Mouse (Mus musculus): ENCODE results near the gene Crim1.

DNA sequence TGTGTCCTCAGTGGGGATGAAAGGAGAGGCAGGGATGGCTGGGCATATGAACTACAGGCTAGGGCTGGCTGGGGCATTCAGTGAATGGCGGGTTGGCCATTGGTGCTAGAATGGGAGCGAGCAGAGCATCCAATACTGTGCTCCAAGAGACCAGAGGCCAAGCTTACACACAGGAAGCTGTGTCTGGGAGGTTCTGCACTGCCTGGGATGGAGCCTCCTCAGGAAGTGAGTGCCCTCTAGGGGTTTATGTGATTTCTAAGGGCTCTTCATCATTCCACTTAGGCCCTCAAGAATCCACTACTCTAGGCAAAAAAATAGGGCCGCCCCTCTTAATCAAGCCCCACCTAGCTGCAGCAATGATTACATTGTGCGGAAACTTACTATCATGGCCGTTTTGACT lies 98.1 kb downstream of the Crim1 start:
- TF ChIP-seq CTCF (IDR thresholded peaks at IDR 0.05; ENCODE audit: low read depth, low read length) = no peak
- no peak for TF ChIP-seq POLR2A (IDR thresholded peaks at IDR 0.05; ENCODE audit: insufficient read depth, low read length)
- TF ChIP-seq EP300 (IDR thresholded peaks at IDR 0.05; ENCODE audit: insufficient read depth, low read depth, low read length) = no peak
